Mouse (Mus musculus): ENCODE results near the gene Nat8f6. TPM values are rescaled to one million over a fixed set of nuclear protein-coding genes. Genes with fewer than 3 reads are reported as not detected.
"Not testable (repeated sequence)": the region's sequence is repeated elsewhere in the genome, so short reads cannot be mapped to it uniquely, and the experiment has no call there.

Gene Nat8f6
- not detected in 2 replicates for polyA plus RNA-seq (2014; fragmentation: Nextera tagmentation; extraction: Ambion mirVana)

- 77% methylated on average over 5 of the region's 5 CpGs for WGBS
These were observed at the start of gene Nat8f6, which contains the start of gene Nat8f5 for GRCm38 (mm10) chr6:85820837-85821236. Gene Nat8f6, minus strand, starts transcription at chr6:85820954. Gene Nat8f5, minus strand, starts transcription at chr6:85820972.

GRCm38 (mm10) chr6:85869006-85869405 lies 48.3 kb upstream of the Nat8f6 start, which contains the start of gene Nat8f2:
Gene Nat8f2, minus strand, starts transcription at chr6:85869158.
- not testable (repeated sequence) for ATAC-seq (replicated peaks; ENCODE audit: low FRiP score); H3K4me2 ChIP-seq; H3K9ac ChIP-seq (ENCODE audit: low read depth, low read length); DNase-seq (ENCODE audit: low spot score); H3K9me3 ChIP-seq (ENCODE audit: control insufficient read depth, low read length); H3K27me3 ChIP-seq (replicated peaks; ENCODE audit: control insufficient read depth, insufficient read depth, low read length); H3K4me3 ChIP-seq (ENCODE audit: low read depth, low read length); H3K4me1 ChIP-seq (replicated peaks; ENCODE audit: control insufficient read depth, insufficient read depth, low read length); H3K36me3 ChIP-seq (ENCODE audit: control insufficient read depth, insufficient read depth, low read length); H3K27ac ChIP-seq (ENCODE audit: low read depth, low read length)
- WGBS, result 79% methylated on average over 5 of the region's 5 CpGs

More at GRCm38 (mm10) chr6:85820837-85821236, at the start of gene Nat8f6, which contains the start of gene Nat8f5:
- Histone ChIP-seq H3K9ac (ENCODE audit: low read depth, low read length) (no peak within 1 kb of the TSS), H3K27ac (ENCODE audit: low read depth, low read length) (no peak within 1 kb of the TSS), H3K9me3 (ENCODE audit: control insufficient read depth, low read length) (no peaks in the 10 kb centered on the region), H3K36me3 (ENCODE audit: control insufficient read depth, insufficient read depth, low read length) (no peaks in the 10 kb centered on the region), H3K4me2 (no peak within 1 kb of the TSS), H3K27me3 (replicated peaks; ENCODE audit: control insufficient read depth, insufficient read depth, low read length) (no peaks in the 10 kb centered on the region), H3K4me3 (ENCODE audit: low read depth, low read length) (no peak within 1 kb of the TSS), H3K4me1 (replicated peaks; ENCODE audit: control insufficient read depth, insufficient read depth, low read length) (no peaks in the 10 kb centered on the region)
- ATAC-seq (replicated peaks; ENCODE audit: low FRiP score) (no peak), DNase-seq (ENCODE audit: low spot score) (no peak)

GRCm38 (mm10) chr6:85867726-85868690 lies 47.3 kb upstream of the Nat8f6 start:
- ATAC-seq (replicated peaks; ENCODE audit: low FRiP score), result no peak

GRCm38 (mm10) chr6:85866995-85867394 lies 46.2 kb upstream of the Nat8f6 start:
- not testable (repeated sequence) for H3K9ac ChIP-seq (ENCODE audit: low read depth, low read length); H3K36me3 ChIP-seq (ENCODE audit: control insufficient read depth, insufficient read depth, low read length); H3K9me3 ChIP-seq (ENCODE audit: control insufficient read depth, low read length); ATAC-seq (replicated peaks; ENCODE audit: low FRiP score); DNase-seq (ENCODE audit: low spot score); H3K4me3 ChIP-seq (ENCODE audit: low read depth, low read length); H3K27ac ChIP-seq (ENCODE audit: low read depth, low read length); H3K4me1 ChIP-seq (replicated peaks; ENCODE audit: control insufficient read depth, insufficient read depth, low read length); H3K4me2 ChIP-seq; H3K27me3 ChIP-seq (replicated peaks; ENCODE audit: control insufficient read depth, insufficient read depth, low read length)
- 38% methylated on average over 1 of the region's 1 CpGs for WGBS

More at GRCm38 (mm10) chr6:85867726-85868690, 47.3 kb upstream of the Nat8f6 start:
- DNase-seq (ENCODE audit: low spot score), result no peak
- H3K4me2 ChIP-seq, result no peak overlapping the region
- H3K9me3 ChIP-seq (ENCODE audit: control insufficient read depth, low read length), result no peaks in the 10 kb centered on the region
- H3K27me3 ChIP-seq (replicated peaks; ENCODE audit: control insufficient read depth, insufficient read depth, low read length), result no peaks in the 10 kb centered on the region
- H3K9ac ChIP-seq (ENCODE audit: low read depth, low read length), result no peak overlapping the region
- no peaks in the 10 kb centered on the region for H3K4me1 ChIP-seq (replicated peaks; ENCODE audit: control insufficient read depth, insufficient read depth, low read length)
- no peak overlapping the region for H3K27ac ChIP-seq (ENCODE audit: low read depth, low read length)
- WGBS, result 65% methylated on average over 8 of the region's 8 CpGs
- no peaks in the 10 kb centered on the region for H3K36me3 ChIP-seq (ENCODE audit: control insufficient read depth, insufficient read depth, low read length)
- no peak overlapping the region for H3K4me3 ChIP-seq (ENCODE audit: low read depth, low read length)

- not testable (repeated sequence) for H3K27ac ChIP-seq (ENCODE audit: low read depth, low read length); H3K27me3 ChIP-seq (replicated peaks; ENCODE audit: control insufficient read depth, insufficient read depth, low read length); H3K36me3 ChIP-seq (ENCODE audit: control insufficient read depth, insufficient read depth, low read length); H3K4me1 ChIP-seq (replicated peaks; ENCODE audit: control insufficient read depth, insufficient read depth, low read length); H3K9ac ChIP-seq (ENCODE audit: low read depth, low read length); H3K4me2 ChIP-seq; ATAC-seq (replicated peaks; ENCODE audit: low FRiP score); H3K4me3 ChIP-seq (ENCODE audit: low read depth, low read length); H3K9me3 ChIP-seq (ENCODE audit: control insufficient read depth, low read length); DNase-seq (ENCODE audit: low spot score)
- WGBS, result 82% methylated on average over 3 of the region's 3 CpGs
These were observed 45.4 kb upstream of the Nat8f6 start for GRCm38 (mm10) chr6:85866166-85866565.

DNA sequence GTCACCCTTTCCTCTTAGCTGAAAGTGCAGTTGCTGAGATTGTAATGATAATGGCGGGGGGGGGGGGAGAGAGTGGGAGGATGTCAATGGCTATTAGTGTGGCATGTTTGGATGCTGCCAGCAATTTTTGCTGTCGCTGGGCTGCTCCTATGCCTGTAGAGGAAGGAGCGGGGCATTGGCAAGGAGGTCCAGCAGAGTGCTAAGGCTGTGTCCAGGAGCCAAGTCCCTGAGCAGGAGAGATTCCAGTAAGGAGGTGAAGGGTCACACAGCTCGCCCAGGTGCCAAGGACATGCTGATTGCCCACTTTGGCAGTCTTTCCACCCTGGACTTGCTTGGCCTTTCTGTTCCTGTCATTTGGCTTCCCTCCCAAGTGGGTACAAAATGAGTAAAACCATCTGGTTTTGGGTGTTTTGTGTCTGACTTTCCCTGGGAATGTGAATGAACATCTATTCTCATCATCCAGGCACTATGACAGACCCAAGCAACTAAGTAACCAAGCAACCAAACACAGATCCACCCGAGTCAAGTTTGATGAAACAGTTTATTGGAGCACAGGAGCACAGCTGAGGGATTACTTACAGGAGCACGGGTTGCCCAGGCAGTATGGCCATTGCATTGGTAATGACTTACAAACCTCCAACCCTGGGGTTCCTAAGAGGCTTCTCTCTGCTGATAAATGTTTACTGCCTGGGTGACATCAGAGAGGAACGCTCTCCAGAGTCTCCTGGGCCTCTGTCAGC lies 44.3 kb upstream of the Nat8f6 start:
- WGBS, result 60% methylated on average over 5 of the region's 7 CpGs
- H3K27ac ChIP-seq (ENCODE audit: low read depth, low read length); H3K27me3 ChIP-seq (replicated peaks; ENCODE audit: control insufficient read depth, insufficient read depth, low read length); H3K9me3 ChIP-seq (ENCODE audit: control insufficient read depth, low read length); H3K9ac ChIP-seq (ENCODE audit: low read depth, low read length); ATAC-seq (replicated peaks; ENCODE audit: low FRiP score); H3K4me1 ChIP-seq (replicated peaks; ENCODE audit: control insufficient read depth, insufficient read depth, low read length); H3K36me3 ChIP-seq (ENCODE audit: control insufficient read depth, insufficient read depth, low read length); H3K4me2 ChIP-seq; DNase-seq (ENCODE audit: low spot score); H3K4me3 ChIP-seq (ENCODE audit: low read depth, low read length): not testable (repeated sequence)

- no peak overlapping the region for H3K4me3 ChIP-seq (ENCODE audit: low read depth, low read length)
- H3K4me1 ChIP-seq (replicated peaks; ENCODE audit: control insufficient read depth, insufficient read depth, low read length), result no peaks in the 10 kb centered on the region
- no peak for DNase-seq (ENCODE audit: low spot score)
- no peak for ATAC-seq (replicated peaks; ENCODE audit: low FRiP score)
- H3K9ac ChIP-seq (ENCODE audit: low read depth, low read length), result no peak overlapping the region
- no peaks in the 10 kb centered on the region for H3K9me3 ChIP-seq (ENCODE audit: control insufficient read depth, low read length)
- no peak overlapping the region for H3K27ac ChIP-seq (ENCODE audit: low read depth, low read length)
- H3K4me2 ChIP-seq, result no peak overlapping the region
- WGBS, result 88% methylated on average over 2 of the region's 2 CpGs
- H3K27me3 ChIP-seq (replicated peaks; ENCODE audit: control insufficient read depth, insufficient read depth, low read length), result no peaks in the 10 kb centered on the region
- no peaks in the 10 kb centered on the region for H3K36me3 ChIP-seq (ENCODE audit: control insufficient read depth, insufficient read depth, low read length)
These were observed 43.1 kb upstream of the Nat8f6 start for GRCm38 (mm10) chr6:85863840-85864239.

DNA sequence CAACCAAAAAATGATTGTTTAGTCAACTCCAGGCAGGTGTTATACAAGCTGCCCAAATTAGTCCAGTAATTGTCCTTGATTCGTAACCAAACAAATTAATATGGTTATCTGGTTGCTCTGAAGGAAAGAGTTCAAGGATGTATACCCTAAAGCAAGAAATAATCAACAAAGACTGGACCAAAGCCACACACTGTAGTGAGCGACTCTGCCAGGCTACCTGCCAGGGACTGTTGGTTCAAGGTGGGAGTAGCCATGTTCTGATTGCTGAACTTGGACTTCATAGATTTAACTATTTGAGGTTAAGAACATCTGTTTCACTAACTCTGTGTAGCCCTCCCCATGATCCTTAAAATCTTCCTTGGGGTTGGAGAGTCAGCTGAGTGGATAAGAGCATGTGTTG lies 42.4 kb upstream of the Nat8f6 start:
- Histone ChIP-seq H3K4me2 (no peak overlapping the region), H3K9me3 (ENCODE audit: control insufficient read depth, low read length) (no peaks in the 10 kb centered on the region)
- WGBS, result 70% methylated on average over 2 of the region's 2 CpGs

More for the DNA sequence above, 42.4 kb upstream of the Nat8f6 start:
- H3K4me1 ChIP-seq (replicated peaks; ENCODE audit: control insufficient read depth, insufficient read depth, low read length), result no peaks in the 10 kb centered on the region
- ATAC-seq (replicated peaks; ENCODE audit: low FRiP score), result no peak
- no peak overlapping the region for H3K4me3 ChIP-seq (ENCODE audit: low read depth, low read length)
- no peaks in the 10 kb centered on the region for H3K36me3 ChIP-seq (ENCODE audit: control insufficient read depth, insufficient read depth, low read length)
- H3K27me3 ChIP-seq (replicated peaks; ENCODE audit: control insufficient read depth, insufficient read depth, low read length), result no peaks in the 10 kb centered on the region
- no peak for DNase-seq (ENCODE audit: low spot score)
- no peak overlapping the region for H3K27ac ChIP-seq (ENCODE audit: low read depth, low read length)
- no peak overlapping the region for H3K9ac ChIP-seq (ENCODE audit: low read depth, low read length)

All from liver, embryonic 11.5 days (tissue).